Mouse (Mus musculus) bone marrow, adult 2 months (tissue): ENCODE measurements around the gene Lin54. TPM values are rescaled to one million over a fixed set of nuclear protein-coding genes. Genes with fewer than 3 reads are reported as not detected.

Experiments
- H3K27ac ChIP-seq: fragments of 200-500 bp; 2 replicates; pipeline ENCODE4 v1.5.1; 2012; ENCODE audit warnings: low read depth, mild to moderate bottlenecking, control low read depth, inconsistent platforms, low read length; ENCODE audit not compliant: control insufficient read depth, poor library complexity, insufficient read depth
- H3K4me1 ChIP-seq: fragments of 200-500 bp; 2 replicates; pipeline ENCODE4 v1.6.1; 2011; ENCODE audit warnings: low read length; ENCODE audit not compliant: control insufficient read depth, insufficient read depth
- H3K4me3 ChIP-seq: fragments of 200-500 bp; replicated peaks from 2 replicates; pipeline ENCODE3; 2011; ENCODE audit warnings: mild to moderate bottlenecking, low read depth, low read length, control low read depth; ENCODE audit not compliant: control insufficient read depth
- CTCF ChIP-seq: fragments of 200-500 bp; IDR thresholded peaks from 2 replicates; pipeline ENCODE4 v1.5.1; 2011; ENCODE audit warnings: low read length, control low read depth; ENCODE audit not compliant: control insufficient read depth, insufficient read depth
- POLR2A ChIP-seq: fragments of 200-500 bp; IDR thresholded peaks from 2 replicates; pipeline ENCODE4 v1.6.1; 2011; ENCODE audit warnings: low read depth, mild to moderate bottlenecking, control low read depth, low read length, borderline replicate concordance; ENCODE audit not compliant: control insufficient read depth
- WGBS: fragments of 180-500 bp; shearing (Covaris S2); methylation state at CpG from one replicate; pipeline ENCODE4 v1.1.7; 2018; 5-methylcytosine and 5-hydroxymethylcytosine counted together
- polyA plus RNA-seq: library from polyadenylated mRNA; stranded (reverse); fragments of >200 nt; gene quantifications from 2 replicates; pipeline ENCODE4 v1.2.4, GENCODE M21; 2011; ENCODE audit warnings: low replicate concordance; ENCODE audit not compliant: missing spikeins, insufficient read depth, insufficient read length

Gene Lin54
- polyA plus RNA-seq, 1 experiment, result 12.5 TPM

DNA sequence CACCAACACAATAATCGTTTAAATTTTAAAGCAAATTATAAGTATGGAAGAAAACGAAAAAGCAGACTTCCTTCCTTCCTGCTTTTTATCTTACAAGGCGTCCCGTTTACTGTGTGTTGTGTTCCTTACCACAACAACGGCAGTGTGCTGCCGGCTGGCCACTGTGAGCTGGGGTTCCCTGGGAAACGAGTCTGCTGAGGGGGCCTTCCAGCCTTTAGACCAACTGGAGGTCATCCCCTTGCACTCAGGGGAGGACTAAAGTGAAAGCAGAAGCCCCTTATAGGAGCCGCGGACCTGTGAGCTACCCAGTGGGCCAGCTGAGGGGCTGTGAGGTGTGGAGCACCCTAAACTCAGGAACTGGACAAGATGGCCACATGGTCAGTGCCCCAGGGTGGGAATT is 22.8 kb downstream of the Lin54 start:
- TF ChIP-seq POLR2A, result no peak
- no peak for TF ChIP-seq CTCF
- H3K4me1 ChIP-seq, result no peaks in the 10 kb centered on the region
- no peak overlapping the region for H3K27ac ChIP-seq
- no peak overlapping the region for H3K4me3 ChIP-seq
- 17% methylated on average over 9 of the region's 9 CpGs for WGBS

- H3K4me1 ChIP-seq, result no peaks in the 10 kb centered on the region
- TF ChIP-seq POLR2A (no peak), CTCF (no peak)
- H3K4me3 ChIP-seq, result no peak overlapping the region
- WGBS, result 54% methylated on average over 3 of the region's 3 CpGs
- no peak overlapping the region for H3K27ac ChIP-seq
These were observed 24.1 kb downstream of the Lin54 start for GRCm38 (mm10) chr5:100476328-100476727.

- H3K27ac ChIP-seq, result no peak overlapping the region
- 89% methylated on average over 7 of the region's 7 CpGs for WGBS
These were observed 33.1 kb downstream of the Lin54 start for GRCm38 (mm10) chr5:100467336-100467735.

GRCm38 (mm10) chr5:100466624-100467023 is 33.8 kb downstream of the Lin54 start:
- no peak for TF ChIP-seq POLR2A
- TF ChIP-seq CTCF, result no peak
- H3K4me3 ChIP-seq, result no peak overlapping the region
- no peak overlapping the region for H3K27ac ChIP-seq
- WGBS, result 25% methylated on average over 10 of the region's 10 CpGs
- no peaks in the 10 kb centered on the region for H3K4me1 ChIP-seq

More at GRCm38 (mm10) chr5:100467336-100467735, 33.1 kb downstream of the Lin54 start:
- H3K4me3 ChIP-seq, result no peak overlapping the region
- TF ChIP-seq CTCF, result no peak
- TF ChIP-seq POLR2A, result no peak
- H3K4me1 ChIP-seq, result no peaks in the 10 kb centered on the region

- no peak overlapping the region for H3K27ac ChIP-seq
- H3K4me1 ChIP-seq, result no peaks in the 10 kb centered on the region
- 68% methylated on average over 2 of the region's 2 CpGs for WGBS
- H3K4me3 ChIP-seq, result no peak overlapping the region
- TF ChIP-seq POLR2A (no peak), CTCF (no peak)
These were observed 38.1 kb downstream of the Lin54 start for GRCm38 (mm10) chr5:100462374-100462773.

GRCm38 (mm10) chr5:100461526-100461925 is 38.9 kb downstream of the Lin54 start:
- Histone ChIP-seq H3K27ac (no peak overlapping the region), H3K4me3 (no peak overlapping the region), H3K4me1 (no peaks in the 10 kb centered on the region)
- WGBS, result 92% methylated on average over 9 of the region's 9 CpGs
- no peak for TF ChIP-seq CTCF
- no peak for TF ChIP-seq POLR2A

DNA sequence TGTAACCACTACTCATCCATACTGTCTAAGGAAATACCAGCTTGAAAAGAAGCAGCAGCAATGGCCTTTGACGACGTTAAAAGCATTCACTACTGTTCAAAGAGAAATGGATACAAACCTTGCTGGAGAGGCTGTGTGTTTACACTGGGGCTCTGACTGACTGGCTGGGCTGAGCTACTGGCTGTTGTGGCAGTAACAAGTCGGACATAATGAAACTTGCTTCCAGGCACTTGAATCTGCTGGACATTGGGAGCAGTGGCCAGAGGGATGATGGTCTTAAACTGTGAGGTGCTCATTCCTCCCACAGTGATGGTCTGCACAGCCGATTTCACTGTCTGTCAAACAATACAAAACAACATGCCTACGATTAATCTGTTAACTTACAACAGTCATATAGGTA is 41.0 kb downstream of the Lin54 start:
- no peak overlapping the region for H3K27ac ChIP-seq
- no peak overlapping the region for H3K4me3 ChIP-seq
- no peak for TF ChIP-seq POLR2A
- no peak for TF ChIP-seq CTCF
- H3K4me1 ChIP-seq, result no peaks in the 10 kb centered on the region
- WGBS, result 94% methylated on average over 5 of the region's 5 CpGs

DNA sequence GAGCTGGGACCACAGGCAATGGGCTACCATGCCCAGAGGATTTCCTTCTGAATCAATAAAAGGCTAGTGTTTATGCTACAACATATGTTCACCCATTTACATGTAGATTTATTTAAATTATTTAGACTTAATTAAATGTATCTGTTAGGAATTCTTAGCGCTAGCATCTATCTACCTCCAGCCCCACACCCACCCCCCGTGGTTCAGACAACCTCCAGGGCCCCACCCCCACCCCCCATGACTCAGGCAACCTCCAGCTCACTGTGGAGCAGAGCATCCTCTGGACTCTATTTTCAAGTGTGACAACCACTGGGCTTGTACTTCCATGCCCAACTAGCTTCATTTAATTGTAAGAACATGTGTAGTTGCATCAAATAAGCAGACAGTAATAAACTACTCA is 48.6 kb downstream of the Lin54 start:
- H3K4me1 ChIP-seq, result no peaks in the 10 kb centered on the region
- no peak overlapping the region for H3K4me3 ChIP-seq
- 93% methylated on average over 2 of the region's 2 CpGs for WGBS
- TF ChIP-seq CTCF (no peak), POLR2A (no peak)
- no peak overlapping the region for H3K27ac ChIP-seq

DNA sequence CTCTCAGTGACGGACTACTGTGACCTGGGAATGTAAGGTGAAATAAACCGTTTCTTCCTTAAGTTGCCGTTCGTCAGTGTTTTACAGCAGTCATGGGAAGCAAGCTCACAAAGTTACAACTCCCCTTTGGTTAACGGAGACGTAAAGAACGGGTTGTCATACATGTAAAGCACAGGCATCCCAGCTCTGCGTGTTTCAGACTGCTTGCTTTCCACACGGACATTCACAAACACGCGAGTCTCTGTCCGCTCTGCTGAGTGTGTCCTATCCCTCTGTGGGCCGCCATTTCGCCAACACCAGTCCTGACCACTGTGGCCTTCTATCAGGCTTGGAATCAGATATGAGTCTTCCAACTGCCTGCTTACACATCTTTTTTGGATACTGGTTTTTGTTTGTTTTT is 61.6 kb downstream of the Lin54 start:
- no peak for TF ChIP-seq POLR2A
- TF ChIP-seq CTCF, result no peak
- H3K4me1 ChIP-seq, result no peaks in the 10 kb centered on the region; the same call in 1 of the 2 replicates
- H3K4me3 ChIP-seq, result no peak overlapping the region
- WGBS, result 95% methylated on average over 14 of the region's 14 CpGs
- H3K27ac ChIP-seq, result no peak overlapping the region
